Mouse (Mus musculus): ENCODE data around the gene Ddx19b. TPM values are rescaled to one million over a fixed set of nuclear protein-coding genes. Genes with fewer than 3 reads are reported as not detected.

The Ddx19b gene
- polyA plus RNA-seq, 2 experiments = 2.4 to 3.0 TPM

DNA sequence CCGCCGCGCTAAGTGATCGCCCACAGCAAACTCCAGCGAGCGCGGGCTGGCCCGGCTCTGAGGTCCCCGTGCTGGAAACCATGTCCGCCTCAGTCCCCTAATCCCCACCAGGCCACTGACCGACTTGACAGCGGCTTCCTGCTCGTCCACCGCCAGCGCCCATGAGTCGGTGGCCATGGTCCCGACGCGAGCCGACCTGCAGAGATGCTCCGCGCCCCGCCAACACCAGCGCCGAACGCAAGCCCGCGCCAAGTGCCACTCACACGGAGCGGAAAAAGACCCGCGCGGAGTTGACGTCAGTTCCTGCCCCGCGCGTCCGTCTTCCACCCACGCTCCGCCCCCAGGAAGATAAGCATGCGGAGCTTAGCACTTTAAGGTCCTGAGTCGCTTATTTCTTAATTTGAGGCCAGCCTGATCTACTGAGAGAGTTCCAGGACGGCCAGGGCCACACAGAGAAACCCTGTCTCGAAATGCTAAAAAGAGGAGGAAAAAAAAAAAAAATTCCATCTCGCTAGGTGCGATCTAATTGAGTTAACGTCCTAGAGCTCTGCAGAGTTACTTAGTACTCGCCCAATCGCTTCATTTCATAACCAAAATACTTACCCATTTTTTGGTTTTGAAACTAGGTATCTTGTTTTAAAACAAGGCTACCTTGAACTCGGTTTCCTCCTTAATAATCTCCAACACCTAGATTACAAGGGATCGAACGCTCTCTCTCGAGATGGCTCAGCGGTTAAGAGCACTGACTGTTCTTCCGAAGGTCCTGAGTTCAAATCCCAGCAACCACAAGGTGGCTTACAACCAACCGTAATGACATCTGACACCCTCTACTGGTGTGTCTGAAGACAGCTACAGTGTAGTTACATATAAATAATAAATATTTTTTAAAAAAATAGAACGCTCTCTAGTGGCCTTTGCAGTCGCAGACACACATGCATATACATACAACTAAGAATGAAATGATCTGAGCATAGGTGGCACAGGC is 33.7 kb downstream of the Ddx19b start, which contains the start of gene Ddx19a:
Gene Ddx19a (minus strand): TSS at position 254 of the 985 bp plus-strand sequence.
- DNase-seq (ENCODE audit: low read depth in 3 of 3, low spot score in 3 of 3) = peak; percentile 82 to 87 (median 85)
- H3K36me3 ChIP-seq (replicated peaks; ENCODE audit: control insufficient read depth, insufficient read depth, low read depth) = no peaks in the 10 kb centered on the region
- peak within 1 kb of the TSS; percentile 86 for H3K4me2 ChIP-seq (ENCODE audit: low read depth)
- H3K4me3 ChIP-seq (ENCODE audit: insufficient read depth in 1 of 2, low read depth in 2 of 2, low read length in 2 of 2) = peak within 1 kb of the TSS; percentile 73 to 96
- TF ChIP-seq CTCF (IDR thresholded peaks at IDR 0.05; ENCODE audit: low read depth) = peak; percentile 57
- no peak for TF ChIP-seq EP300 (IDR thresholded peaks at IDR 0.05; ENCODE audit: low read depth)
- peak within 1 kb of the TSS; percentile 92 for H3K9ac ChIP-seq (replicated peaks)
- peak within 1 kb of the TSS; percentile 81 for H3K27ac ChIP-seq
- WGBS (ENCODE audit: insufficient replicate concordance) = 3% methylated on average over 58 of the region's 58 CpGs
- H3K4me1 ChIP-seq (replicated peaks; ENCODE audit: control insufficient read depth in 2 of 2, insufficient read depth in 2 of 2, low read length in 1 of 2) = peaks cover 4 to 12% of the 10 kb centered on the region in 2 experiments; a peak in 2 of 4 replicates
- no peaks in the 10 kb centered on the region for H3K9me3 ChIP-seq (ENCODE audit: control insufficient read depth, low read length)
- peak; percentile 95 for ATAC-seq (ENCODE audit: insufficient read depth)
- H3K27me3 ChIP-seq (ENCODE audit: control insufficient read depth, insufficient read depth, low read length) = no peaks in the 10 kb centered on the region

DNA sequence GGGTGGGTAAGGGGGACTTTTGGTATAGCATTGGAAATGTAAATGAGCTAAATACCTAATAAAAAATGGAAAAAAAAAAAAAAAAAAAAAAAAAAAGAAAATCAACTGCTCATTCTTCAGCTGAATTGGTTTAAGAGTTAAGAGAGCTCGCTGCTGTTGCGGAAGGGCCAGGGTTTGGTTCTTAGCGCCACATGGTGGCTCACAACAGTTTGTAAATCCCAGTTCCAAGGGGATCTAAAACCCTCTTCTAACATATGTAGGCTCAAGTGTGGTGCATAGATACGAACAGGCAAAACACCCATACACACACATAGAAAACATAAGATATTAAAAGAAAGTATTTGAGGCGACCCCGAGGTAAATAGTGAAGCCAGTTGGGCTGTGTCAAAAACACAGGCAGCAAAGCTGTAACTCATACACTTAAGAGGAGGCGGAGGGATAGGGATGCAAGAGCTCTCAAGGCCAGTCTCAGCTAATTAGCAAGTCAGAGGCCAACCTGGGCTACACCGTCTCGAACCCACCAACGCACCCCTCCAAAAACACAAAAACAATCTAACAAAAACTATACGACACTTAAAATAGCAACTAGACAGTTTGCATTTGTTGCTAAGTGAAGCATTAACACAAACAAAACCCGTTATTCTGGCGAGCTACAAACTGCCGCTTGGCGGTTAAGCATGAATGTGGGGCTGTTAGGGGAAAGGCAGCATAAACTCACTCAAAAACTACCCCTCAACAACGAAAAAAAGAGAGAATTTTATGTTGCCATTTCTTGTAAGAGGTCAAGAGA is 34.7 kb downstream of the Ddx19b start:
- Histone ChIP-seq H3K27me3 (ENCODE audit: control insufficient read depth, insufficient read depth, low read length) (no peaks in the 10 kb centered on the region), H3K27ac (peak overlapping the region; percentile 81), H3K4me2 (ENCODE audit: low read depth) (peak overlapping the region; percentile 86), H3K36me3 (replicated peaks; ENCODE audit: control insufficient read depth, insufficient read depth, low read depth) (peaks cover 9% of the 10 kb centered on the region), H3K4me1 (replicated peaks; ENCODE audit: control insufficient read depth in 2 of 2, insufficient read depth in 2 of 2, low read length in 1 of 2) (peaks cover 4 to 12% of the 10 kb centered on the region in 2 experiments; a peak in 2 of 4 replicates), H3K9ac (replicated peaks) (peak overlapping the region; percentile 92), H3K4me3 (ENCODE audit: insufficient read depth in 1 of 2, low read depth in 2 of 2, low read length in 2 of 2) (peak overlapping the region; percentile 73 to 96), H3K9me3 (ENCODE audit: control insufficient read depth, low read length) (no peaks in the 10 kb centered on the region)
- no peak for DNase-seq (ENCODE audit: low read depth in 3 of 3, low spot score in 3 of 3)
- ATAC-seq (ENCODE audit: insufficient read depth) = no peak; the same call in 1 of the 2 replicates
- TF ChIP-seq EP300 (IDR thresholded peaks at IDR 0.05; ENCODE audit: low read depth) (no peak), CTCF (IDR thresholded peaks at IDR 0.05; ENCODE audit: low read depth) (no peak)
- WGBS (ENCODE audit: insufficient replicate concordance) = 30% methylated on average over 16 of the region's 16 CpGs

DNA sequence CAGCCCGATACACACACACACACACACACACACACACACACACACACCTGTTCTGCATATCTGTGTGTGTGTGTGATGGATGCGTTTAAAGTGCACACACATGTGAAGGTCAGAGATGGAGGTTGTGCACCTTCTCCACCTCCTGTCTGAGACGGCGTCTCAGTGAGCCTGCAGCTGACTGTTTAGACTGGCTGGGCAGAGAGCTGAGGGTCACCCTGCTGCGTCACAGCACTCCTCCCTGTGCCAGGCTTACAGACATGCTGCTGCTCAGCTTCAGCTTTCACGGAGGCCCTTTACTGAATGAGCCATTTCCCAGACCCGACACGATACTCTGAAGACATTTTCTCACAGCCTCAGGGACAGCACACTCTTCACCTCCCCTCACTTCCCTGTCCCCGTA is 41.5 kb downstream of the Ddx19b start:
- DNase-seq (ENCODE audit: low read depth in 3 of 3, low spot score in 3 of 3) (no peak), ATAC-seq (ENCODE audit: insufficient read depth) (no peak)
- no peak overlapping the region for H3K4me2 ChIP-seq (ENCODE audit: low read depth)
- H3K4me3 ChIP-seq (ENCODE audit: insufficient read depth in 1 of 2, low read depth in 2 of 2, low read length in 2 of 2) = no peak overlapping the region
- H3K9ac ChIP-seq (replicated peaks) = no peak overlapping the region
- WGBS (ENCODE audit: insufficient replicate concordance) = 81% methylated on average over 9 of the region's 9 CpGs
- peaks cover 12 to 17% of the 10 kb centered on the region in 2 experiments for H3K4me1 ChIP-seq (replicated peaks; ENCODE audit: control insufficient read depth in 2 of 2, insufficient read depth in 2 of 2, low read length in 1 of 2)
- peaks cover 60% of the 10 kb centered on the region for H3K36me3 ChIP-seq (replicated peaks; ENCODE audit: control insufficient read depth, insufficient read depth, low read depth)
- H3K27ac ChIP-seq = no peak overlapping the region
- no peaks in the 10 kb centered on the region for H3K9me3 ChIP-seq (ENCODE audit: control insufficient read depth, low read length)
- TF ChIP-seq EP300 (IDR thresholded peaks at IDR 0.05; ENCODE audit: low read depth) = no peak
- TF ChIP-seq CTCF (IDR thresholded peaks at IDR 0.05; ENCODE audit: low read depth) = no peak
- H3K27me3 ChIP-seq (ENCODE audit: control insufficient read depth, insufficient read depth, low read length) = no peaks in the 10 kb centered on the region

DNA sequence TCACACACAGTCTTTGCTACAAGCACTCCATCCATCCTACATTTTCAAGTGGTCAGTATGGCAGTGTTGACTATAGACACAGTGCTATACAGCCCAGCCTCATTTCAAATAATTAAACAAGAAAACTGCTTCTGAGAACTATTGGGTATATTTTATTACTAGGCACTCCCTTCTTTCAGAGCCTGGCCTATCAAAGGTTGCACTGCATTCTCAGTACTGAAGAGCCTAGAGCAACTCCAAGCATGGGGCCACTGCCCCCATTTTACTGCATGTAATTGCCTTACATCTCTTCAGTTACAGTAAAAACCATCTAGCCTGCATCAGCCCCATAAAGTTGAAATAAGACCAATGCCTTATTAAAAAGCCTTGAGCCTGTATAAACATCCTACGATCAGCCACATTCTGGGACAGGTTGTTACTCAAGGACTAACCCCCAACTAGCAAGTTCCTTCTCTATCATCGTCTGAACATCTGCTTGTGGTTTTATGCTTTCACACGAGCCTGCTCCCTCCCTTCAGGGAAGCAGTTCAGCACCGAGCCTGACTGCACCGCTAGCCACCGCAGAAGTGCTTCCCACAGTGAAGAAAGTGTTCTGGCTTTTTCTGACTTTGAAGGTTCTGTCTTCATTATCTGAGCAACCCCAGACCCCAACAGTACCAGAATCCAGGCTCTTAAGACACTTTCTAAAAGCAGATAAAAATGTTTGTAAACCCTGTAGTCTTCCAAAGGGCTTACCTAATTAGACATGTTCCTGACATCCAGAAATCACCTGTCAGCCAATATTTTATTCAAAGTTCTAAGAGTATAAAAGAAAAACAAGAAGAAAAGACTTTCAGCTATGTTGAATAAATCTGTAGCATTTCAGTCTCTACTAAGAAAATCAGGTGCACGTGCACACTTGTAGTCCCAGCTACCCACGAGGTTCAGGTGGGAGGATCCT is 43.5 kb downstream of the Ddx19b start:
- WGBS (ENCODE audit: insufficient replicate concordance) = 11% methylated on average over 8 of the region's 8 CpGs
- H3K36me3 ChIP-seq (replicated peaks; ENCODE audit: control insufficient read depth, insufficient read depth, low read depth) = peaks cover 78% of the 10 kb centered on the region
- peak; percentile 61 to 68 (median 67) for DNase-seq (ENCODE audit: low read depth in 3 of 3, low spot score in 3 of 3)

More for the DNA sequence above, 43.5 kb downstream of the Ddx19b start:
- Histone ChIP-seq H3K9me3 (ENCODE audit: control insufficient read depth, low read length) (no peaks in the 10 kb centered on the region), H3K27me3 (ENCODE audit: control insufficient read depth, insufficient read depth, low read length) (no peaks in the 10 kb centered on the region), H3K27ac (peak overlapping the region; percentile 9), H3K4me1 (replicated peaks; ENCODE audit: control insufficient read depth in 2 of 2, insufficient read depth in 2 of 2, low read length in 1 of 2) (peaks cover 12 to 17% of the 10 kb centered on the region in 2 experiments), H3K4me2 (ENCODE audit: low read depth) (peak overlapping the region; percentile 46), H3K9ac (replicated peaks) (peak overlapping the region; percentile 2), H3K4me3 (ENCODE audit: insufficient read depth in 1 of 2, low read depth in 2 of 2, low read length in 2 of 2) (no peak overlapping the region; a peak in 1 of 4 replicates)
- TF ChIP-seq CTCF (IDR thresholded peaks at IDR 0.05; ENCODE audit: low read depth) (no peak), EP300 (IDR thresholded peaks at IDR 0.05; ENCODE audit: low read depth) (peak; percentile 75)
- peak; percentile 96 for ATAC-seq (ENCODE audit: insufficient read depth)

Measured in liver, embryonic 14.5 days (tissue).